Mouse (Mus musculus): ENCODE data around the gene Pkig. TPM values are rescaled to one million over a fixed set of nuclear protein-coding genes. Genes with fewer than 3 reads are reported as not detected.
"Not testable (repeated sequence)": the region's sequence is repeated elsewhere in the genome, so short reads cannot be mapped to it uniquely, and the experiment has no call there.

Pkig gene
- polyA plus RNA-seq, 1 experiment from 2014 or later = 136 TPM

DNA sequence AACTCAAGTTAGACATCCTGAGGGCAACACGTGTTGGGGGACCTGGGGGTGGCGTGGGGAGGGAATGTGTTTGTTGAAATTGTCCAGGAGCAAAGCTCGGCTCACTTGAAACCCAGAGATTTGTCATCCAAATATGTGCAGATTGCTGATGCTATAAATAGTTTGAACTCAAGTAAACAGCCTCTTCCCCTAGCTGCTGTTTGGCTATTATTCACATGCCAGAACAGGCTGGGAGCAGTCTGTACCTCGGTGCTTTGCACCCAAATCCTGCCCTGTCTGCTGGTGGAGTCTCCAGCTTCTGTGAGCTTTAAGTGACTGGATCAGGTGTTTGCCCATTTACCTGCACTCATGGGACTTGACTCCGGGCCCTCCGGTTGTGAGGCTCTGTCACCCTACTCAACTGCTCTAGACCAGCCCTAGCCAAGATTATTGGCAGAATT lies 27.6 kb downstream of the Pkig start:
- no peak for ATAC-seq (ENCODE audit: low FRiP score)
- no peak overlapping the region for H3K4me3 ChIP-seq (ENCODE audit: low read depth, low read length)
- WGBS = 82% methylated on average over 6 of the region's 6 CpGs
- DNase-seq (ENCODE audit: low spot score) = no peak
- H3K4me1 ChIP-seq (replicated peaks; ENCODE audit: control insufficient read depth, insufficient read depth, low read length) = peaks cover 6% of the 10 kb centered on the region; the same call in 1 of the 2 replicates
- no peaks in the 10 kb centered on the region for H3K9me3 ChIP-seq (ENCODE audit: control insufficient read depth, low read length)
- no peak overlapping the region for H3K4me2 ChIP-seq (replicated peaks; ENCODE audit: low read depth, low read length)
- no peak overlapping the region for H3K27ac ChIP-seq (ENCODE audit: low read depth, low read length)
- no peaks in the 10 kb centered on the region for H3K27me3 ChIP-seq (ENCODE audit: control insufficient read depth, insufficient read depth, low read length)
- H3K9ac ChIP-seq (ENCODE audit: low read depth, low read length) = no peak overlapping the region
- no peaks in the 10 kb centered on the region for H3K36me3 ChIP-seq (ENCODE audit: control insufficient read depth, insufficient read depth, low read length)

DNA sequence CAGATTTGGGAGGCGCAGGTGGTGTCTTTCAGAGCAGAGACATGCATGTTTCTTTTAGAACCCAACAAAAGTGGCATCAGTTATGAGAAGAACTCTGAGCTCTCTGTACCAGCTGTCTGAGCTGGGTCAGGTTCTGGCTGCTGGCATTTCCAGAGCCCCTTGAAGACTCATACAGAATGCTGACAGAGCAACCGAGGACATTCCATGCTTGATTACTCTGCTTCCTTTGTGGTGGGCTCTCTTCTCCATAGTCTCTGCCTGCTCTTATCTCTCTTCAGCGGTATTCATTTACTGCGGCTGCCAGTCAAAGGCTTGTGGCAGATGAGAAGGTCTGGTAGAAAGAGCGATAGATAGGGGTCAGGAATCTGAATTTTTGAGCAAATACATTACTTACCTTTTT lies 28.0 kb downstream of the Pkig start:
- H3K9me3 ChIP-seq (ENCODE audit: control insufficient read depth, low read length) = no peaks in the 10 kb centered on the region
- H3K9ac ChIP-seq (ENCODE audit: low read depth, low read length) = no peak overlapping the region
- H3K4me3 ChIP-seq (ENCODE audit: low read depth, low read length) = no peak overlapping the region
- ATAC-seq (ENCODE audit: low FRiP score) (no peak), DNase-seq (ENCODE audit: low spot score) (no peak)
- H3K4me2 ChIP-seq (replicated peaks; ENCODE audit: low read depth, low read length) = no peak overlapping the region
- H3K4me1 ChIP-seq (replicated peaks; ENCODE audit: control insufficient read depth, insufficient read depth, low read length) = peaks cover 6% of the 10 kb centered on the region; the same call in 1 of the 2 replicates
- no peak overlapping the region for H3K27ac ChIP-seq (ENCODE audit: low read depth, low read length)
- H3K36me3 ChIP-seq (ENCODE audit: control insufficient read depth, insufficient read depth, low read length) = no peaks in the 10 kb centered on the region
- H3K27me3 ChIP-seq (ENCODE audit: control insufficient read depth, insufficient read depth, low read length) = no peaks in the 10 kb centered on the region
- WGBS = 79% methylated on average over 5 of the region's 5 CpGs

- WGBS = 81% methylated on average over 3 of the region's 3 CpGs
- Histone ChIP-seq H3K4me3 (ENCODE audit: low read depth, low read length) (no peak overlapping the region), H3K9ac (ENCODE audit: low read depth, low read length) (no peak overlapping the region), H3K9me3 (ENCODE audit: control insufficient read depth, low read length) (no peaks in the 10 kb centered on the region), H3K36me3 (ENCODE audit: control insufficient read depth, insufficient read depth, low read length) (no peaks in the 10 kb centered on the region), H3K4me2 (replicated peaks; ENCODE audit: low read depth, low read length) (no peak overlapping the region), H3K27ac (ENCODE audit: low read depth, low read length) (no peak overlapping the region), H3K27me3 (ENCODE audit: control insufficient read depth, insufficient read depth, low read length) (no peaks in the 10 kb centered on the region), H3K4me1 (replicated peaks; ENCODE audit: control insufficient read depth, insufficient read depth, low read length) (peaks cover 6% of the 10 kb centered on the region; the same call in 1 of the 2 replicates)
- no peak for DNase-seq (ENCODE audit: low spot score)
- ATAC-seq (ENCODE audit: low FRiP score) = no peak
Measured at GRCm38 (mm10) chr2:163686886-163687285, 28.7 kb downstream of the Pkig start.

DNA sequence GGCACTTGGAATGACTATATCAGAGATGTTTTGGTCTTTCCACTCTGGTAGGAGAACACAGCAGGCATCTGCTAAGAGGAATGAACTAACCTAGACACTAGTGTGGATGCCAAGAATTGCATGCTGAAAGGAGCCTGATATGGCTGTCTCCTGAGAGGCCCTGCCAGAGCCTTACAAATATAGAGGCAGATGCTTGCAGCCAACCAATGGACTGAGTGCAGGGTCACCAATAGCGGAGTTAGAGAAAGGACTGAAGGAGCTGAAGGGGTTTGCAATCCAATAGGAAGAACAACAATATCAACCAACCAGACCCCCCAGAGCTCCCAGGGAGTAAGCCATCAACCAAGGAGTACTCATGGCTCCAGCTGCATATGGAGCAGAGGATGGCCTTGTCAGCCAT lies 30.2 kb downstream of the Pkig start:
- 91% methylated on average over 1 of the region's 1 CpGs for WGBS
- DNase-seq (ENCODE audit: low spot score); H3K36me3 ChIP-seq (ENCODE audit: control insufficient read depth, insufficient read depth, low read length); H3K4me3 ChIP-seq (ENCODE audit: low read depth, low read length); H3K27me3 ChIP-seq (ENCODE audit: control insufficient read depth, insufficient read depth, low read length); H3K9me3 ChIP-seq (ENCODE audit: control insufficient read depth, low read length); H3K4me2 ChIP-seq (replicated peaks; ENCODE audit: low read depth, low read length); H3K27ac ChIP-seq (ENCODE audit: low read depth, low read length); H3K9ac ChIP-seq (ENCODE audit: low read depth, low read length); H3K4me1 ChIP-seq (replicated peaks; ENCODE audit: control insufficient read depth, insufficient read depth, low read length); ATAC-seq (ENCODE audit: low FRiP score): not testable (repeated sequence)

GRCm38 (mm10) chr2:163689771-163690170 lies 31.6 kb downstream of the Pkig start:
- Histone ChIP-seq H3K27ac (ENCODE audit: low read depth, low read length) (no peak overlapping the region), H3K9me3 (ENCODE audit: control insufficient read depth, low read length) (no peaks in the 10 kb centered on the region), H3K27me3 (ENCODE audit: control insufficient read depth, insufficient read depth, low read length) (no peaks in the 10 kb centered on the region), H3K4me1 (replicated peaks; ENCODE audit: control insufficient read depth, insufficient read depth, low read length) (peaks cover 6% of the 10 kb centered on the region; the same call in 1 of the 2 replicates), H3K4me3 (ENCODE audit: low read depth, low read length) (no peak overlapping the region), H3K9ac (ENCODE audit: low read depth, low read length) (no peak overlapping the region), H3K4me2 (replicated peaks; ENCODE audit: low read depth, low read length) (no peak overlapping the region), H3K36me3 (ENCODE audit: control insufficient read depth, insufficient read depth, low read length) (no peaks in the 10 kb centered on the region)
- DNase-seq (ENCODE audit: low spot score) (no peak), ATAC-seq (ENCODE audit: low FRiP score) (no peak)
- WGBS = 87% methylated on average over 3 of the region's 3 CpGs

GRCm38 (mm10) chr2:163690409-163691304 lies 32.5 kb downstream of the Pkig start:
- peaks cover 6% of the 10 kb centered on the region; the same call in 1 of the 2 replicates for H3K4me1 ChIP-seq (replicated peaks; ENCODE audit: control insufficient read depth, insufficient read depth, low read length)
- 0 out of 2 replicates have a peak overlapping the region, but pooled peaks have one; percentile 7 for H3K9ac ChIP-seq (ENCODE audit: low read depth, low read length)
- 53% methylated on average over 8 of the region's 8 CpGs for WGBS
- no peaks in the 10 kb centered on the region for H3K9me3 ChIP-seq (ENCODE audit: control insufficient read depth, low read length)
- H3K4me3 ChIP-seq (ENCODE audit: low read depth, low read length) = no peak overlapping the region
- no peak overlapping the region for H3K4me2 ChIP-seq (replicated peaks; ENCODE audit: low read depth, low read length)
- H3K27ac ChIP-seq (ENCODE audit: low read depth, low read length) = peak overlapping the region; percentile 56
- no peaks in the 10 kb centered on the region for H3K36me3 ChIP-seq (ENCODE audit: control insufficient read depth, insufficient read depth, low read length)
- DNase-seq (ENCODE audit: low spot score) (peak; percentile 37), ATAC-seq (ENCODE audit: low FRiP score) (peak; percentile 60)
- H3K27me3 ChIP-seq (ENCODE audit: control insufficient read depth, insufficient read depth, low read length) = no peaks in the 10 kb centered on the region

- H3K9ac ChIP-seq (ENCODE audit: low read depth, low read length) = no peak overlapping the region
- peaks cover 6% of the 10 kb centered on the region; the same call in 1 of the 2 replicates for H3K4me1 ChIP-seq (replicated peaks; ENCODE audit: control insufficient read depth, insufficient read depth, low read length)
- DNase-seq (ENCODE audit: low spot score) (no peak), ATAC-seq (ENCODE audit: low FRiP score) (no peak)
- no peak overlapping the region for H3K4me2 ChIP-seq (replicated peaks; ENCODE audit: low read depth, low read length)
- no peaks in the 10 kb centered on the region for H3K27me3 ChIP-seq (ENCODE audit: control insufficient read depth, insufficient read depth, low read length)
- H3K9me3 ChIP-seq (ENCODE audit: control insufficient read depth, low read length) = no peaks in the 10 kb centered on the region
- H3K36me3 ChIP-seq (ENCODE audit: control insufficient read depth, insufficient read depth, low read length) = no peaks in the 10 kb centered on the region
- H3K27ac ChIP-seq (ENCODE audit: low read depth, low read length) = no peak overlapping the region
- no peak overlapping the region for H3K4me3 ChIP-seq (ENCODE audit: low read depth, low read length)
- WGBS = 90% methylated on average over 6 of the region's 6 CpGs
Measured at GRCm38 (mm10) chr2:163691846-163692605, 33.8 kb downstream of the Pkig start.

GRCm38 (mm10) chr2:163692873-163693612 lies 34.9 kb downstream of the Pkig start:
- Histone ChIP-seq H3K4me2 (replicated peaks; ENCODE audit: low read depth, low read length) (no peak overlapping the region), H3K9ac (ENCODE audit: low read depth, low read length) (no peak overlapping the region), H3K4me3 (ENCODE audit: low read depth, low read length) (no peak overlapping the region), H3K27ac (ENCODE audit: low read depth, low read length) (no peak overlapping the region), H3K4me1 (replicated peaks; ENCODE audit: control insufficient read depth, insufficient read depth, low read length) (peaks cover 6% of the 10 kb centered on the region; the same call in 1 of the 2 replicates), H3K9me3 (ENCODE audit: control insufficient read depth, low read length) (no peaks in the 10 kb centered on the region), H3K36me3 (ENCODE audit: control insufficient read depth, insufficient read depth, low read length) (no peaks in the 10 kb centered on the region), H3K27me3 (ENCODE audit: control insufficient read depth, insufficient read depth, low read length) (no peaks in the 10 kb centered on the region)
- ATAC-seq (ENCODE audit: low FRiP score) (no peak), DNase-seq (ENCODE audit: low spot score) (no peak)
- WGBS = 80% methylated on average over 3 of the region's 3 CpGs
